Mouse (Mus musculus) liver, embryonic 15.5 days (tissue): ENCODE data around the gene Fam19a2. TPM values are rescaled to one million over a fixed set of nuclear protein-coding genes. Genes with fewer than 3 reads are reported as not detected.

Experiments used
- ATAC-seq: fragments of 200-750 bp; cut with Nextera tagmentation; 2 replicates; pipeline ENCODE4 v1.8.0; 2017; ENCODE audit warnings: moderate number of reproducible peaks, mild to moderate bottlenecking, moderate library complexity; ENCODE audit not compliant: insufficient read depth
- H3K27ac ChIP-seq: fragments of 300-500 bp; sonication (generic); replicated peaks from 2 replicates; pipeline ENCODE4 v1.5.1; 2015; ENCODE audit warnings: mild to moderate bottlenecking, inconsistent platforms
- H3K27me3 ChIP-seq: fragments of 300-500 bp; sonication (generic); 2 replicates; pipeline ENCODE4 v1.6.1; 2015; ENCODE audit warnings: mild to moderate bottlenecking, inconsistent platforms
- H3K36me3 ChIP-seq: fragments of 300-500 bp; sonication (generic); replicated peaks from 2 replicates; pipeline ENCODE4 v1.6.1; 2015; ENCODE audit warnings: moderate library complexity, mild to moderate bottlenecking, inconsistent platforms
- H3K4me1 ChIP-seq: fragments of 300-500 bp; sonication (generic); replicated peaks from 2 replicates; pipeline ENCODE4 v1.6.1; 2015; ENCODE audit warnings: inconsistent platforms
- H3K4me2 ChIP-seq: fragments of 300-500 bp; sonication (generic); 2 replicates; pipeline ENCODE4 v1.6.1; 2015; ENCODE audit warnings: moderate library complexity, mild to moderate bottlenecking, inconsistent platforms
- H3K4me3 ChIP-seq: fragments of 300-500 bp; sonication (generic); replicated peaks from 2 replicates; pipeline ENCODE4 v1.5.1; 2015; ENCODE audit warnings: mild to moderate bottlenecking, inconsistent platforms
- H3K9ac ChIP-seq: fragments of 300-500 bp; sonication (generic); 2 replicates; pipeline ENCODE4 v1.6.1; 2015; ENCODE audit warnings: moderate library complexity, mild to moderate bottlenecking, inconsistent platforms
- H3K9me3 ChIP-seq: fragments of 300-500 bp; sonication (generic); replicated peaks from 2 replicates; pipeline ENCODE4 v1.6.1; 2016; ENCODE audit warnings: inconsistent platforms
- WGBS: fragments of 180-500 bp; shearing (Covaris S2); methylation state at CpG from one replicate; pipeline ENCODE4 v1.1.7; 2015; ENCODE audit warnings: mixed read lengths; ENCODE audit not compliant: insufficient replicate concordance; 5-methylcytosine and 5-hydroxymethylcytosine counted together
- polyA plus RNA-seq: library from polyadenylated mRNA; unstranded; fragments of >200 nt; fragmentation: Nextera tagmentation; extraction: Ambion mirVana; gene quantifications from 2 replicates; pipeline ENCODE4 v1.2.1, GENCODE M21; 2015

The Fam19a2 gene
- polyA plus RNA-seq, 1 experiment from 2014 or later: 0.30 TPM

- ATAC-seq: no peak
- H3K4me1 ChIP-seq: no peaks in the 10 kb centered on the region
- no peak overlapping the region for H3K9ac ChIP-seq
- no peaks in the 10 kb centered on the region for H3K9me3 ChIP-seq
- WGBS: 60% methylated on average over 10 of the region's 10 CpGs
- no peak overlapping the region for H3K27ac ChIP-seq
- no peaks in the 10 kb centered on the region for H3K36me3 ChIP-seq
- H3K4me3 ChIP-seq: no peak overlapping the region
- H3K27me3 ChIP-seq: no peaks in the 10 kb centered on the region
- no peak overlapping the region for H3K4me2 ChIP-seq
Measured at GRCm38 (mm10) chr10:123570616-123571188, 306.9 kb downstream of the Fam19a2 start.

- no peak overlapping the region for H3K9ac ChIP-seq
- no peak overlapping the region for H3K27ac ChIP-seq
- no peak overlapping the region for H3K4me2 ChIP-seq
- ATAC-seq: no peak
- no peaks in the 10 kb centered on the region for H3K9me3 ChIP-seq
- WGBS: 69% methylated on average over 7 of the region's 7 CpGs
- no peak overlapping the region for H3K4me3 ChIP-seq
- H3K27me3 ChIP-seq: no peaks in the 10 kb centered on the region
- no peaks in the 10 kb centered on the region for H3K36me3 ChIP-seq
- H3K4me1 ChIP-seq: no peaks in the 10 kb centered on the region
Measured at GRCm38 (mm10) chr10:123572342-123573070, 308.7 kb downstream of the Fam19a2 start.

- Histone ChIP-seq H3K4me3 (no peak overlapping the region), H3K36me3 (no peaks in the 10 kb centered on the region), H3K9ac (no peak overlapping the region), H3K4me2 (no peak overlapping the region), H3K27ac (no peak overlapping the region), H3K4me1 (no peaks in the 10 kb centered on the region), H3K27me3 (no peaks in the 10 kb centered on the region), H3K9me3 (no peaks in the 10 kb centered on the region)
- ATAC-seq: no peak
- 54% methylated on average over 4 of the region's 4 CpGs for WGBS
Measured at GRCm38 (mm10) chr10:123577823-123578222, 314.0 kb downstream of the Fam19a2 start.

GRCm38 (mm10) chr10:123579012-123579411 is 315.2 kb downstream of the Fam19a2 start:
- Histone ChIP-seq H3K27me3 (no peaks in the 10 kb centered on the region), H3K4me3 (no peak overlapping the region), H3K9ac (no peak overlapping the region), H3K9me3 (no peaks in the 10 kb centered on the region), H3K36me3 (no peaks in the 10 kb centered on the region), H3K27ac (no peak overlapping the region), H3K4me2 (no peak overlapping the region), H3K4me1 (no peaks in the 10 kb centered on the region)
- ATAC-seq: no peak
- 40% methylated on average over 2 of the region's 2 CpGs for WGBS

- Histone ChIP-seq H3K4me2 (no peak overlapping the region), H3K36me3 (no peaks in the 10 kb centered on the region), H3K9ac (no peak overlapping the region), H3K9me3 (no peaks in the 10 kb centered on the region), H3K27me3 (no peaks in the 10 kb centered on the region), H3K27ac (no peak overlapping the region), H3K4me3 (no peak overlapping the region), H3K4me1 (no peaks in the 10 kb centered on the region)
- no peak for ATAC-seq
Measured at GRCm38 (mm10) chr10:123595043-123595442, 331.2 kb downstream of the Fam19a2 start.

- no peak overlapping the region for H3K4me2 ChIP-seq
- H3K4me1 ChIP-seq: no peaks in the 10 kb centered on the region
- no peaks in the 10 kb centered on the region for H3K36me3 ChIP-seq
- 61% methylated on average over 3 of the region's 3 CpGs for WGBS
- H3K27me3 ChIP-seq: no peaks in the 10 kb centered on the region
- no peak for ATAC-seq
- H3K27ac ChIP-seq: no peak overlapping the region
- H3K4me3 ChIP-seq: no peak overlapping the region
- H3K9ac ChIP-seq: no peak overlapping the region
- H3K9me3 ChIP-seq: no peaks in the 10 kb centered on the region
Measured at GRCm38 (mm10) chr10:123597059-123597458, 333.3 kb downstream of the Fam19a2 start.

- Histone ChIP-seq H3K27ac (no peak overlapping the region), H3K27me3 (no peaks in the 10 kb centered on the region), H3K9ac (no peak overlapping the region), H3K9me3 (no peaks in the 10 kb centered on the region), H3K4me2 (no peak overlapping the region), H3K36me3 (no peaks in the 10 kb centered on the region), H3K4me3 (no peak overlapping the region), H3K4me1 (no peaks in the 10 kb centered on the region)
- 41% methylated on average over 2 of the region's 2 CpGs for WGBS
- ATAC-seq: no peak
Measured at GRCm38 (mm10) chr10:123605671-123606070, 341.9 kb downstream of the Fam19a2 start.

- H3K9me3 ChIP-seq: no peaks in the 10 kb centered on the region
- no peak overlapping the region for H3K4me2 ChIP-seq
- no peak overlapping the region for H3K27ac ChIP-seq
- ATAC-seq: no peak
- H3K4me3 ChIP-seq: no peak overlapping the region
- no peaks in the 10 kb centered on the region for H3K4me1 ChIP-seq
- H3K27me3 ChIP-seq: no peaks in the 10 kb centered on the region
- H3K9ac ChIP-seq: no peak overlapping the region
- no peaks in the 10 kb centered on the region for H3K36me3 ChIP-seq
- WGBS: 56% methylated on average over 2 of the region's 2 CpGs
Measured at GRCm38 (mm10) chr10:123626691-123627090, 362.9 kb downstream of the Fam19a2 start.

- no peaks in the 10 kb centered on the region for H3K27me3 ChIP-seq
- no peaks in the 10 kb centered on the region for H3K9me3 ChIP-seq
- no peak overlapping the region for H3K4me3 ChIP-seq
- 79% methylated on average over 5 of the region's 5 CpGs for WGBS
- H3K36me3 ChIP-seq: no peaks in the 10 kb centered on the region
- H3K4me1 ChIP-seq: no peaks in the 10 kb centered on the region
- H3K4me2 ChIP-seq: no peak overlapping the region
- no peak overlapping the region for H3K27ac ChIP-seq
- no peak for ATAC-seq
- no peak overlapping the region for H3K9ac ChIP-seq
Measured at GRCm38 (mm10) chr10:123629248-123629744, 365.5 kb downstream of the Fam19a2 start.

- Histone ChIP-seq H3K27me3 (no peaks in the 10 kb centered on the region), H3K27ac (no peak overlapping the region), H3K36me3 (no peaks in the 10 kb centered on the region), H3K9ac (no peak overlapping the region), H3K9me3 (no peaks in the 10 kb centered on the region), H3K4me2 (no peak overlapping the region), H3K4me1 (no peaks in the 10 kb centered on the region), H3K4me3 (no peak overlapping the region)
- 57% methylated on average over 5 of the region's 5 CpGs for WGBS
- no peak for ATAC-seq
Measured at GRCm38 (mm10) chr10:123632029-123632428, 368.2 kb downstream of the Fam19a2 start.

GRCm38 (mm10) chr10:123636655-123637054 is 372.9 kb downstream of the Fam19a2 start:
- Histone ChIP-seq H3K4me2 (no peak overlapping the region), H3K27me3 (no peaks in the 10 kb centered on the region), H3K9me3 (no peaks in the 10 kb centered on the region), H3K4me1 (no peaks in the 10 kb centered on the region), H3K27ac (no peak overlapping the region), H3K36me3 (no peaks in the 10 kb centered on the region), H3K9ac (no peak overlapping the region), H3K4me3 (no peak overlapping the region)
- WGBS: 78% methylated on average over 5 of the region's 5 CpGs
- ATAC-seq: no peak

GRCm38 (mm10) chr10:123637496-123637895 is 373.7 kb downstream of the Fam19a2 start:
- Histone ChIP-seq H3K4me1 (no peaks in the 10 kb centered on the region), H3K27me3 (no peaks in the 10 kb centered on the region), H3K36me3 (no peaks in the 10 kb centered on the region), H3K4me2 (no peak overlapping the region), H3K4me3 (no peak overlapping the region), H3K9ac (no peak overlapping the region), H3K9me3 (no peaks in the 10 kb centered on the region), H3K27ac (no peak overlapping the region)
- no peak for ATAC-seq
